Comparison of ENCODE assay signal across 10 mouse cellular contexts in the genomic region with DNA sequence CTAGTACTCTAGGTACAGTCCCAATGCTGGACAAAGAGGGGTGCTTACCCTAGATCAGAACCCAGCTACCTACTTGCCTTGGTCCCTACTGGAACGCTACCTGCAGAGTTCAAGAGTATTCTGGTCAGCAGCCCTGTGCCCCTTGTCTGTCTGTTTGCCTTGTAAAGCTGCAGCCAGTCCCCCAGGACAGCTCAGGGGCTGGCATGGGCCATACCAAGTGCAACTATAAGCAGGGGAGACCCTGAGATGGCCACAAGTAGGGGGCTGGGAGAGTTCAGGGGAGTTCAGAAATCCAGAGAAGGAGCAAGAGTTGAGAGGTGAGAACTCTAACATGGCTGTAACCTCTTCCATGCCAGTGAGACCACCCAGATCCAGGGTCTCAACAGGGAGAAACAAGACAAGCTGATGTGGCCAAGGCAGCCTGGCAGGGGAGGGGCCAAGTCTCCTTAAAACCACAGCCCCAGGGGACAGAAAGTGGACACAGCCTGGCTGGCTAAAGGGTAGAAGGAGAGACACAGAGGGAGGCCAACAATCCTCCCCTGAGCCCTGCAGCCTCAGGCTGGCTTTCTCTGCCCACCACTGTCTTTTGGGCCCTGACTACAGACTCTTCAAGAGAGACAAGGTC. TPM values are rescaled to one million over a fixed set of nuclear protein-coding genes. Genes with fewer than 3 reads are reported as not detected.
DNase-seq lines count a peak whose midpoint lies in the region; ATAC-seq and TF ChIP-seq lines count a peak whose summit lies in the region.
"Had no signal": no experiment of that assay in that cellular context is flagged by ENCODE, and none has a peak within 500 bp of the region (broad histone marks: within the 10 kb centered on the region; RNA-seq: fewer than 3 reads in every experiment).

No protein-coding gene starts in this region.

- WGBS in heart, embryonic 10.5 days: 67% methylated on average over 1 of the region's 1 CpGs
- 95% methylated on average over 1 of the region's 1 CpGs for WGBS in heart, adult 2 months
- 65% methylated on average over 1 of the region's 1 CpGs for WGBS in hindbrain, embryonic 11.5 days
- 75% methylated on average over 1 of the region's 1 CpGs for WGBS in liver, embryonic 16.5 days (ENCODE audit: insufficient replicate concordance)

- no peaks in the 10 kb centered on the region for H3K27me3 ChIP-seq in heart, embryonic 10.5 days (ENCODE audit: insufficient read depth, poor library complexity, severe bottlenecking)
- H3K27me3 ChIP-seq in heart, adult 2 months (ENCODE audit: control insufficient read depth, insufficient read depth, low read length): no peaks in the 10 kb centered on the region
- H3K27me3 ChIP-seq in hindbrain, embryonic 11.5 days (ENCODE audit: control insufficient read depth, insufficient read depth, low read length): no peaks in the 10 kb centered on the region
- no peaks in the 10 kb centered on the region for H3K27me3 ChIP-seq in liver, embryonic 16.5 days (ENCODE audit: control insufficient read depth, insufficient read depth, low read depth, low read length)

- H3K9me3 ChIP-seq in heart, embryonic 10.5 days: no peaks in the 10 kb centered on the region
- H3K9me3 ChIP-seq in hindbrain, embryonic 11.5 days (ENCODE audit: control insufficient read depth, low read length): no peaks in the 10 kb centered on the region
- H3K9me3 ChIP-seq in liver, embryonic 16.5 days (replicated peaks; ENCODE audit: control insufficient read depth, low read length): no peaks in the 10 kb centered on the region

- DNase-seq in heart, embryonic 10.5 days (ENCODE audit: low spot score): no peak
- no peak for DNase-seq in heart, adult 2 months
- peak; percentile 53 for DNase-seq in 416B (ENCODE audit: low read depth)
- DNase-seq in hindbrain, embryonic 11.5 days (ENCODE audit: low spot score): peak; percentile 14
- DNase-seq in ovary, postnatal 14 days (ENCODE audit: low spot score): no peak
- no peak for DNase-seq in spleen, postnatal 36 days (ENCODE audit: low spot score in 2 of 2)
- no peak for DNase-seq in lung, adult 18-20 months
- DNase-seq: gastrocnemius, postnatal 14 days had no signal

- intact Hi-C loops in heart, adult 2 months (cut with DNase I): no loop called here

- no peak for TF ChIP-seq EP300 in heart, adult 2 months (IDR thresholded peaks at IDR 0.05; ENCODE audit: insufficient read depth, low read depth, low read length)

- peaks cover 34% of the 10 kb centered on the region for H3K36me3 ChIP-seq in heart, embryonic 10.5 days
- no peaks in the 10 kb centered on the region for H3K36me3 ChIP-seq in heart, adult 2 months (ENCODE audit: control insufficient read depth, insufficient read depth, low read length)
- no peaks in the 10 kb centered on the region for H3K36me3 ChIP-seq in hindbrain, embryonic 11.5 days (ENCODE audit: control insufficient read depth, insufficient read depth, low read length)
- H3K36me3 ChIP-seq in liver, embryonic 16.5 days (ENCODE audit: control insufficient read depth, insufficient read depth): peaks cover 35% of the 10 kb centered on the region

- peaks cover 65% of the 10 kb centered on the region for H3K4me1 ChIP-seq in heart, embryonic 10.5 days
- peaks cover 10% of the 10 kb centered on the region; the same call in 1 of the 2 replicates for H3K4me1 ChIP-seq in heart, adult 2 months (ENCODE audit: control insufficient read depth, insufficient read depth, low read length)
- H3K4me1 ChIP-seq in hindbrain, embryonic 11.5 days (replicated peaks; ENCODE audit: control insufficient read depth, insufficient read depth, low read length): peaks cover 8% of the 10 kb centered on the region
- H3K4me1 ChIP-seq in liver, embryonic 16.5 days (ENCODE audit: control insufficient read depth, low read depth, low read length): peaks cover 50% of the 10 kb centered on the region

- no peak for TF ChIP-seq CTCF in heart, adult 2 months (IDR thresholded peaks at IDR 0.05)

- no peak for ATAC-seq in hindbrain, embryonic 11.5 days (ENCODE audit: low FRiP score)
- no peak for ATAC-seq in liver, embryonic 16.5 days (ENCODE audit: low read depth)

- H3K4me3 ChIP-seq in heart, embryonic 10.5 days: 0 out of 2 replicates have a peak overlapping the region, but pooled peaks have one; percentile 3
- H3K4me3 ChIP-seq in heart, adult 2 months: no peak overlapping the region
- H3K4me3 ChIP-seq in hindbrain, embryonic 11.5 days (ENCODE audit: low read depth, low read length): no peak overlapping the region
- H3K4me3 ChIP-seq in liver, embryonic 16.5 days (ENCODE audit: low read depth, low read length): peak overlapping the region; percentile 91

- no peaks in the 10 kb centered on the region for H3K79me2 ChIP-seq in heart, adult 2 months (replicated peaks; ENCODE audit: control insufficient read depth, insufficient read depth, low read length)

- no peak for TF ChIP-seq POLR2A in heart, adult 2 months (IDR thresholded peaks at IDR 0.05; ENCODE audit: insufficient read depth, low read depth, low read length)

- no peak overlapping the region for H3K9ac ChIP-seq in heart, adult 2 months (ENCODE audit: low read depth, low read length)
- H3K9ac ChIP-seq in hindbrain, embryonic 11.5 days (ENCODE audit: low read depth, low read length): peak overlapping the region; percentile 19; the same call in 1 of the 2 replicates
- peak overlapping the region; percentile 91 for H3K9ac ChIP-seq in liver, embryonic 16.5 days (ENCODE audit: low read depth, low read length)

- H3K4me2 ChIP-seq in hindbrain, embryonic 11.5 days (replicated peaks; ENCODE audit: low read depth, low read length): peak overlapping the region; percentile 11; the same call in 1 of the 2 replicates
- peak overlapping the region; percentile 98 for H3K4me2 ChIP-seq in liver, embryonic 16.5 days (ENCODE audit: low read depth, low read length)

- H3K27ac ChIP-seq in heart, embryonic 10.5 days: peak overlapping the region; percentile 59
- no peak overlapping the region for H3K27ac ChIP-seq in heart, adult 2 months
- H3K27ac ChIP-seq in hindbrain, embryonic 11.5 days (ENCODE audit: low read depth, low read length): no peak overlapping the region
- H3K27ac ChIP-seq in liver, embryonic 16.5 days (ENCODE audit: low read length): peak overlapping the region; percentile 89

RNA-seq across cellular contexts. Expression of gene Ampd2, which starts 4.1 kb away (rescaled TPM):
- 57.5 and 62.8 TPM in 2 replicates for polyA plus RNA-seq in heart, embryonic 10.5 days (2016; fragmentation: Nextera tagmentation; extraction: Ambion mirVana)
- total RNA-seq in heart, adult 2 months (2021): 1 to 10 TPM; 4.1 to 4.6 TPM
- 25.9 and 26.3 TPM in 2 replicates for polyA plus RNA-seq in heart, adult 2 months (2012; rRNA removed)
- polyA plus RNA-seq in hindbrain, embryonic 11.5 days (2014; fragmentation: Nextera tagmentation; extraction: Ambion mirVana): 32.1 and 32.6 TPM in 2 replicates
- 76.4 and 79.6 TPM in 2 replicates for polyA plus RNA-seq in liver, embryonic 16.5 days (2015; fragmentation: Nextera tagmentation; extraction: Ambion mirVana)

RNA-seq across cellular contexts. Expression of gene Gnat2, which starts 10.2 kb away (rescaled TPM):
- polyA plus RNA-seq in heart, embryonic 10.5 days (2016; fragmentation: Nextera tagmentation; extraction: Ambion mirVana): 1.1 and 1.9 TPM in 2 replicates
- total RNA-seq in heart, adult 2 months (2021): under 1 TPM in 1 of 2 experiments, not detected in 1; 0.11 TPM
- not detected in 2 replicates for polyA plus RNA-seq in heart, adult 2 months (2012; rRNA removed)
- 0.62 and 0.89 TPM in 2 replicates for polyA plus RNA-seq in hindbrain, embryonic 11.5 days (2014; fragmentation: Nextera tagmentation; extraction: Ambion mirVana)
- polyA plus RNA-seq in liver, embryonic 16.5 days (2015; fragmentation: Nextera tagmentation; extraction: Ambion mirVana): 3.8 and 4.1 TPM in 2 replicates
- total RNA-seq: left cerebral cortex, postnatal 36 days had no signal

RNA-seq across cellular contexts. Expression of gene Gstm4, which starts 37.7 kb away (rescaled TPM):
- polyA plus RNA-seq in heart, embryonic 10.5 days (2016; fragmentation: Nextera tagmentation; extraction: Ambion mirVana): 16.9 and 21.1 TPM in 2 replicates
- 10 to 100 TPM; 11.7 to 11.9 TPM for total RNA-seq in heart, adult 2 months (2021)
- 17.1 and 24.6 TPM in 2 replicates for polyA plus RNA-seq in heart, adult 2 months (2012; rRNA removed)
- 11.4 and 12.9 TPM in 2 replicates for polyA plus RNA-seq in hindbrain, embryonic 11.5 days (2014; fragmentation: Nextera tagmentation; extraction: Ambion mirVana)
- polyA plus RNA-seq in liver, embryonic 16.5 days (2015; fragmentation: Nextera tagmentation; extraction: Ambion mirVana): 16.8 and 17.0 TPM in 2 replicates

Comparison
In these comparisons a context has a peak if more than half of its experiments do, and no peak if none do; other contexts are left out.
1. H3K27ac ChIP-seq: peak in heart, embryonic 10.5 days (single experiment) and liver, embryonic 16.5 days (single experiment); none in heart, adult 2 months (single experiment) and hindbrain, embryonic 11.5 days (single experiment).
2. H3K4me3 ChIP-seq: peak in heart, embryonic 10.5 days (single experiment) and liver, embryonic 16.5 days (single experiment); none in heart, adult 2 months (single experiment) and hindbrain, embryonic 11.5 days (single experiment).
3. DNase-seq: peak in 416B (single experiment) and hindbrain, embryonic 11.5 days (single experiment); none in heart, embryonic 10.5 days (single experiment), heart, adult 2 months (0 of 2), ovary, postnatal 14 days (single experiment), spleen, postnatal 36 days (0 of 2) and lung, adult 18-20 months (0 of 2).